Mouse (Mus musculus): Measurements from ENCODE around the gene Nfkb2.
A peak's percentile ranks its signal among the peaks of the same experiment; 100 is the strongest.

Gene Nfkb2

DNA sequence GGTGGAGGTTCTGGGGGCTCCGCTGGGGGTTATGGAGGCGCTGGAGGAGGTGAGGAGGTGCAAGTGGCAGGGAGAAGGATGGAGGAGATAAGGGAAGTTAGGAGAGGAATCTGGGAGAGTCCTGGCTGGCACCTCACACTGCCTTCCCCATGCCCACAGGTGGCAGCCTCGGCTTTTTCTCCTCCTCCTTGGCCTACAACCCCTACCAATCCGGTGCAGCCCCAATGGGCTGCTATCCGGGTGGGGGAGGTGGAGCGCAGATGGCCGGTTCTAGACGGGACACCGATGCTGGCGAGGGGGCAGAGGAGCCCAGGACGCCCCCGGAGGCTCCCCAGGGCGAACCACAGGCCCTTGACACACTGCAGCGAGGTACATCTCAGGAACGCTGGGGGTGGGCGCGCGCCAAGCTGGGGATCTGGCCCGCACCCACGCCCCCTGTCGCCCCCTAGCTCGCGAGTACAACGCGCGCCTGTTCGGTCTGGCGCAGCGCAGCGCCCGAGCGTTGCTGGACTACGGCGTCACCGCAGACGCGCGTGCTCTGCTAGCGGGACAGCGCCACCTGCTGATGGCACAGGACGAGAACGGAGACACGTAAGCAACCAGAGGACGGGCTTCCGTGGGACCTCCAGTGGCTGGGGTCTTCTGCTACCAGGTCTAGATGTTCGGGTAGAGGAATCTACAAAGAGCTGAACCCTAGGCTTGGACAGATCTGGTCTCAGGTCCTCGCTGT is 4.8 kb downstream of the Nfkb2 start:
- peak; percentile 83 for DNase-seq (ENCODE audit: low read depth, low spot score)

DNA sequence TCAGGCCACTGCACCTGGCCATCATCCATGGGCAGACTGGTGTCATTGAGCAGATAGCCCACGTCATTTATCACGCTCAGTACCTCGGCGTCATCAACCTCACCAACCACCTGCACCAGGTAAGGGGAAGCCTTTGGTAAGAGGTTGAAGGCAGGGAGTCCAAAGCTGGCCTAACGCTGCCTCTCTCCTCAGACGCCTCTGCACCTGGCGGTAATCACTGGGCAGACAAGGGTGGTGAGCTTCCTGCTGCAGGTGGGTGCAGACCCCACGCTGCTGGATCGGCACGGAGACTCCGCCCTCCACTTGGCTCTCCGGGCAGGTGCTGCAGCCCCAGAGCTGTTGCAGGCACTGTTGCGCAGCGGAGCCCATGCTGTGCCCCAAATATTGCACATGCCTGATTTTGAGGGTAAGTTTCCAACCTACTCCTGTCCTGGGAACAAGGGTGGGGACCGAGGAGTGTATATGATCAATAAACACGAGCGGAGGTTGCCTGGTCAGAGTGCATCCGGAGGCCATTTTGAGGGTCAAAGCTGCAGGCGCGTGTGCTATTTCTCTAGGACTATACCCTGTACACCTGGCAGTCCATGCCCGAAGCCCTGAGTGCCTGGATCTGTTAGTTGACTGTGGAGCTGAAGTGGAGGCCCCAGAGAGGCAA is 5.7 kb downstream of the Nfkb2 start:
- no peak for DNase-seq (ENCODE audit: low read depth, low spot score)

DNA sequence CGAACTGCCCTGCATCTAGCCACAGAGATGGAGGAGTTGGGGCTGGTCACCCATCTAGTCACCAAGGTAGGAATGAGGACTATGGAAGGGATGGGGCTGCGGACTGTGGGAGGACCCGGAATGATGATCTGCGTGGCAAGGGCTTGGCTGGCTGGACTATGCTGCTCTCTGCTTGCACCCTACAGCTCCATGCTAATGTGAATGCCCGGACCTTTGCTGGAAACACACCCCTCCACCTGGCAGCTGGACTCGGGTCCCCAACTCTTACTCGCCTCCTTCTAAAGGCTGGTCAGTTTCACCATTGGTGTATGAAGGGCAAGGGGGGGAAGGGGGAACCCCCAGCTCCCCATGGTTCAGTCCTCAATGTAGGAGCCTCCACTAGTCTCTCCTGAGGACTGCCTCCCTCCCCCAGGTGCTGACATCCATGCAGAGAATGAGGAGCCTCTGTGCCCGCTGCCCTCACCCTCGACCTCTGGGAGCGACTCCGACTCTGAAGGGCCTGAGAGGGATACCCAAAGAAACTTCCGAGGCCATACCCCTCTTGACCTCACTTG is 6.3 kb downstream of the Nfkb2 start:
- no peak for DNase-seq (ENCODE audit: low read depth, low spot score)

DNA sequence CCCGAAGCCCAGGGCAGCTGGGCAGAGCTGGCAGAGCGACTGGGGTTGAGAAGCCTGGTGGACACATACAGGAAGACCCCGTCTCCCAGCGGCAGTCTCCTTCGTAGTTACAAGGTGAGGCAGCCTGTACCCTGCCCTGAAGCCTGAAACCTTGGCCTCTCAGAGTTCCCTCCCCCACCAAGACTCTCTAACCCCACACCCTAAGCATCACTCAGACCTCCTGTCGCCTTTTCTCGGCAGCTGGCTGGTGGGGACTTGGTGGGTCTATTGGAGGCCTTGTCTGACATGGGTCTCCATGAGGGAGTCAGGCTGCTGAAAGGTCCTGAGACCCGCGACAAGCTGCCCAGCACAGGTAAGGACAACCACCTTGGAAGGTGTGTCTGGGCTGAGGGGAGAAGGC is 7.2 kb downstream of the Nfkb2 start:
- no peak for DNase-seq (ENCODE audit: low read depth, low spot score)

DNA sequence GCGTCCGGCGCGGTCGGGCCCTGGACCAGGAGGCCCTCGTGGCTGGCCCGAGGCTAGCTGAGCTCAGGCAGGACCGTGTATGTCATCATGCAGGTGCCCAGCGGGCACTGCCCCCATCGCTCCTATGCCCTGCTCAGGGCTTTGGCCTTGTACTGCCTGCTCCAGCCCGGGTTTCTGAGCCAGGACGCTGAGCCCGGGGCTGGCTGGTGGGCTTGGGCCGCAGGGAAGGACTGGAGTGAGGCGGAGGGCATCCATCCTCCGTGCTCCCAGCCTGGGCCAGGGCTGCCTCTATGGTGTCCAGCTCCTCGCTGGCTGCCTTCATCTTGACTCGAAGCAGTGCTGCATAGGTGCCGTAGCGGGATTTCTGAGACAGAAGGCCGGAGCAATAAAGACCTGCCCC is 8.4 kb downstream of the Nfkb2 start:
- no peak for DNase-seq (ENCODE audit: low read depth, low spot score)

DNA sequence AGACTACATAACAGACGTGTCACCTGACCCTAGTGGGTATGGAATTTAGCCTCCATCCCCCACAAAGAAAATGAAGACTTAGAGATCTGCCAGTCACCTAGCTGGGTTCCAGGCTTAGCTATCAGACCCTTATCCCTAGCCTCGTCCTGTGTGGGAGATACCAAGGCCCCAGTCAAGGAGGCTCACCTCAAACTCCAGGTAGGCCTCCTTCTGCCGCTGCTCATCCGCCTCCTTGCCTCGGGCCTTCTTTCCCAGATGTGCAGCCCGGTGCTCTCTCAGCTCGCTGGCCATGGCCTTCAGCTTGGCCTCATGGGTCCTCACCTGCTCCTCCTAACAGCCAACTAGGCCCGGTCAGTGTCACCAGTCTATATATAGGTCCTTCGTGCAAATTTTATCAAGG is 9.0 kb downstream of the Nfkb2 start:
- DNase-seq (ENCODE audit: low read depth, low spot score): no peak

DNA sequence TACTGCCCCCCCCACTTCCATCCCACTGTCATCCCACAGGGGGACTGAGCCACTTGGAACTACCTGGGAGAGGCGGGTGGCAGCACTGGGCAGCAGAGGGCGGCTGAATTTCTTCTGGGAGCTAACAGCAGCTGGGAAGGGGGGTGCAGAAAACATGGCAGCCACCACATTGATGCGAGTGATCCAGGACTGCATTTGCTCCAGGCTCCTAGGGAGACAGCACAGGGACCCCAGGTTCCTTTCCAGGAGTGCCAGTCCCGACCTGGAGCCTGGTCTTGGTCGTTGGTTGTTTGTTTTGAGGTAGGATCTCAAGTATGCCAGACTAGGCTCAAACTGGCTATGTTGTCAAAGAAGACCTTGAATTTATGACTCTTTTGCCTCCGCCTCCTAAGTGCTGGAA is 9.5 kb downstream of the Nfkb2 start:
- no peak for DNase-seq (ENCODE audit: low read depth, low spot score)

DNA sequence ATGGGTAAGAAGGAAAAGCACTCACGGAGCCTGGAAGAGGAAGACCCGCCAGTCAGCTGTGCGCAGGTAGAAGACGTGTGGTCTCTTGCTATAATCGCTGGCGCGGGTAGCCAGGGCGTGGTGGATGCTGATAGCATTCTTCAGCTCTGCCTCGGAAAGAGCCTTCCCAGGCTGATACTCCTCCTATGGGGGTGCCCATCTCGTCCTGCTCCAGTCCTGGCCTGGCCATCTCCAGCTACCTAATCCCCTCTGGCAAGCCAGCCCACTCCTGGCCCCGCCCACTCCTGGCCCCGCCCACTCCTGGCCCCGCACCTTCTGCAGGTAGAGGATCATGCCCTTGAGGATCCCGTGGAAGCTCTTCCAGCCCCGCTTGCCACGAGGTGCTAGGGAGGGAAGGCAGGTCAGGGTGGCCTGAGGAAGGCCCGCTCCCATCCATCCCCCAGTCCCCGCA is 10.1 kb downstream of the Nfkb2 start:
- DNase-seq (ENCODE audit: low read depth, low spot score): no peak

DNA sequence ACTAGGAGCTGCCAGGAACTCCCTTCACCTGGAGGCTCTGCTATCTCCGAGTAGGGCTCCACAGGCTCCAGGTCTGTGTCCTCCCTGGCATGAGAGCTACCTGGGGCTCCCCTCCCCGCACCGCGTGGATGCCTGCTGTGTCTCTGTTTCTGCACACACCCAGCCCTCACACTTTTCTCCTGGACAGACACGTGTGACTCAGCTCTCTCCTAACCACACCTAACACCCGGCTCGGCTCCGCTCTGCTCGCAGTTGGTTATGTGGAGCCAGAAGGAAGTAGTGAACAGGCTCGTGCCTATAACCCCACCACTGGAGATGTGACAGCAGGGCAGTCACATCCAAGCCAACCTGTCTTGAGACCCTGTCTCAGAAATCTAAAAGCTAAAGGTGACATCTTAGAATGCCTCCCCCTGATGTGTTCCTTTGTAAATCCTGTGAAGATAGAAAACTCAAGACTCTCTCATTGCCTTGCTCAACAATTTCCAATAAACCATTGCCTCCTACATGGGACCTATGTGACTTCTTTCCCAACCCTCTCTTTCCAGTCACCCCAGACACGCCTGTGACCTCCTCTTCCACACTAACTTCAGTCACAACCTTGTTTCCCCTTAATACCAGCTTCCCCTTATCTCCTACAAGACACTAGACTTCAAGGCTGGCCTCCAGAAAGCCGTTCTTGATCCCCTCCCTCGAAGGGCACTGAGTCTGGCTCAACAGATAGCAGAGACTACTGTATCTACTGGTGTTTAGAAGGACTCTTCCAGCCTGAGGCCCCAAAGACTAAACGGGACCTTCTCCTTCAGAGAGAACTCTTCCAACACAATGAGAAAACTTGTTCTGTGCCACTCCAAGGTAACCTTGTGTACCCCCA is 11.0 kb downstream of the Nfkb2 start:
- DNase-seq (ENCODE audit: low read depth, low spot score): no peak

DNA sequence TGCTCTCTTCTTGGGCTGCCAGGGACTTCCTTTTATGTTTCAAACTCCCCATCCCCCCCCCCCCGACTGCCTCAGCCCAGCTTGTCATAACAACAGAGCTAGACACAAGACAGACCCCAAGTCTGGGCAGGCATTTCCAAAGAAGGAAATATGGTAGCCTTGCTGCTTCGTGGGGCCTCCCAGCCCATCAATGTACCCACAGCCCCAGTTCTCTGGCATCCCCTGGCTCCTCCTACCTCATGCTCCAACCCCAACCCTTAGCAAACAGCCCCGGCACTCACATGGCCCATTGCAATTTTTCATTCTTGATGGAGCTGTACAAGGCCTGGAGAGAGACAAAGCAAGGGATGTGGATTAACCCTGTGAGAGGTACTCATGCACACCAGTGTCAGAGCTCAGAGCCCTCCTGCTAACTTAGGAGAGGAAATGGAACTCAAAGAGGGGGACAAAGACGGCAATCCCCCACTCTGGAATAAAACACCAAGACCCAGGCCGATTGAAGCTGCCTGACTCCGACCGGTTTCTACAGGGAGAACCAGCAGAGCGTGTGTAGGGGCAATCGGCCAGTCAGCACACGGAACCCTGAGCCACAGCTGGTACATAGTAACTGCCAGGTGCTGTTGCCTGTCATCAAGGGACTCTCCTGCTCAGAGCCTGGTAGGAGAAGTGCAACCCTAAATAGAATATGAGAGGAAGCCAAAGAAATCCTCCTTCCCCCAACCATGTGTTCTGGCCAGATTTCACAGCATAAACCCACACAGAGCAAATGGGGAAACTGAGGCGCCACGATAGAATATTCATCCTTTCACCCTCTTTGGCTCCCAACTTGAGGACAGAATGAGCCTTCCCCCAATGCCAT is 11.9 kb downstream of the Nfkb2 start:
- DNase-seq (ENCODE audit: low read depth, low spot score): no peak

DNA sequence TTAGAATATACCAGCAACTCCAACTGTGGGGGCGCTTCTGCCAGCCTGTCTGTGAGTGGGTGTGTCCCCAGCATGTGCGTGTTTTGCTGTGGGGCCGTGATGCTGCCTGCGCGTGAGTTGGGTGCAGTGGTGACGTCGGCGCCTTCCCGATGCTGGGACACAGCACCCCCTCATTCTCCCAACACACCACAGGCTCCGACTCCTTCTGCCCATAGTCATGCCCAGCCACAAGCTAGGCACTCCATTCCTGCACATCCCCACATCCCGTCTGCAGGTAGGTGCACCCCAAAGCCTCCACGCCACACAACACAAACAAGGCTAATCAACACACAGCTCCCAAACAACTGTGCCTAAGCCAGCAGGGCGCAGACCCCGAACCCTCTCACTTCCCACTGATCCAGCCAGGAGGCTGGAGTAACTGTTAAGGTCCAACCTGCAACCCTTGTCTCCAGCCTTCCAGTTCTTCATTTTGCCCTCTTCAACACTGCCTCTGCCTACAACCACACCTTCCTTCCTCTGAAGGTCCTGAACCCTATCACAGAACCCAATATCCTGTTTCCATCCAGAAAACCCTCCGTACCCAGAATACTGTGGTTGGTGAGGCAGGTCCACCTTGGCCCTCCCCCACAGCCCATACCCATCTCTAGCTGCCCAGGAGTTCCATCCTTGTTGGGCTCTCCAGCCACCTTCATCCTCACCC is 12.9 kb downstream of the Nfkb2 start:
- DNase-seq (ENCODE audit: low read depth, low spot score): no peak

DNA sequence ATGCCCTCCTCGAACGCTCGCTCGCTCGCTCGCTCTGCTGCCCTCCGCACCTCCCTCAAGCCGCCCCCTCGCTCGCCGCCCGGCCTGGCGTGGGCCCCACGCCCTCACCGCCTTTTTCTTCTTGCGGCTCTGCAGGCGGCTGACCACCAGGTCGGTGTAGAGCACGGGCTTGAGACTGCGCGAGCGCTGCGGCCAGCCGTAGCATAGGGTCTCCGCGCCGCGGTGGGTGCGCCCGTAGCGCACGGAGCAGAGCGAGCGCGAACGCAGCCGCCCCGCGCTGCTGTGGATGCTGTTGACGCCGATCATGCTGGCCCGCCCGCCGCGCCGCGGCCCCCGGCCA is 13.4 kb downstream of the Nfkb2 start:
- DNase-seq (ENCODE audit: low read depth, low spot score): no peak

DNA sequence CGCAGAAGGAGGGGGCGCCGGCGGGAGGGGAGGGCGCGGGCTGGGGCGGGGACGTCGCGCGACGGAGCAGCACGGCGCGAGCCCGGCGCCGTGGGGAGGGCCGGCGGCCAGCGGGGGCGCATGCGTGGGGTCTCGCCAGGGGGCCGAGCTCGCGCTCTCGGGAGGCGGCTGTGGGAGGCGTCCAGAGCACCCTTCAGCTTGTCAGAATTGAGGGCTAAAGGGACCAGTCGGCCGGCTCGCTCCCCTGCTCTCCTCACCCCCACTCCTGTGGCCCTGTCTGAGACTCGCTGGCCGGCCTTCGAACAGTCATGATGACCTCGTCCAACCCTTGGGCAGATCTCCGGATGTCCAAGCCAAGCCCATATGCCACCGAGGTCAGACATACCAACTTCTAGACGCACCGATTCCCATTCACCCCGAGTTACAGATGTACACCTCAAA is 13.9 kb downstream of the Nfkb2 start:
- no peak for DNase-seq (ENCODE audit: low read depth, low spot score)

DNA sequence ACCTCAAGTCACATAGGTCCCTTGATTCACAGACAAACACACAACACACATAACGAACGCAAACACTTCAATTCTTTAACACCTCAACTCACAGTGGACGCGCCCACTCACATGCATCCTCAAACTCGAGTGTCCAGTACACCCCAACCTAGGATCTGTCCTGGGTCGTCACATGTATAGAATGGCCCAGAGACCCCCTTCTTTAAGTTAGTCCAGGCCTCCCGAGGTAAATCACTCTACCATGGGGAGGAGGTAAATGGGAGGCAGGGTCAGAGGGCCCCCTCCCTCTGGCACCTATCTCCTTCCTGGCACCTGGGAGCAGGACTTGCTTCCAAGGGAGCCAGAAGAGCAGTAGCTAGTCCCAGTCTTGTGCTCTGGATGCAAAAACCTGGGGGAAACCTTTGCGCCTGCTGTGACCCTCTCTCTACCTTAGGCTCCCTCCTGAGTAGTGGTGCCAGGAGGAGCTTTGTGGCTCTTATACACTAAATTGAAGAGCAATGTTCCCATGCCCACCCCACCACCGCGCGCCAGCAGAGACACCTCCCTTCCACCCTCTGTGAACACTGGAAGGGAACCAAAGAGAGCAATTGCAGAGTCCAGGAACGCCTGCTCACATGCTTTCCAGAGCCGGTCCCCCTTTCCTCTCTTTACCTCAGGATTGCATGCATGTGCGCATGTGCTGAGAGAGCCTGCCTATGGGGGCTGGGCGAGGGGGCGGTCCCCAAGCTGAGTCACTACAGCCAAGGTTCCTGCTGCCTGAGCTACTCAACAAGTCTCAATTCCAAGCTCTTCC is 14.7 kb downstream of the Nfkb2 start:
- DNase-seq (ENCODE audit: low read depth, low spot score): no peak

DNA sequence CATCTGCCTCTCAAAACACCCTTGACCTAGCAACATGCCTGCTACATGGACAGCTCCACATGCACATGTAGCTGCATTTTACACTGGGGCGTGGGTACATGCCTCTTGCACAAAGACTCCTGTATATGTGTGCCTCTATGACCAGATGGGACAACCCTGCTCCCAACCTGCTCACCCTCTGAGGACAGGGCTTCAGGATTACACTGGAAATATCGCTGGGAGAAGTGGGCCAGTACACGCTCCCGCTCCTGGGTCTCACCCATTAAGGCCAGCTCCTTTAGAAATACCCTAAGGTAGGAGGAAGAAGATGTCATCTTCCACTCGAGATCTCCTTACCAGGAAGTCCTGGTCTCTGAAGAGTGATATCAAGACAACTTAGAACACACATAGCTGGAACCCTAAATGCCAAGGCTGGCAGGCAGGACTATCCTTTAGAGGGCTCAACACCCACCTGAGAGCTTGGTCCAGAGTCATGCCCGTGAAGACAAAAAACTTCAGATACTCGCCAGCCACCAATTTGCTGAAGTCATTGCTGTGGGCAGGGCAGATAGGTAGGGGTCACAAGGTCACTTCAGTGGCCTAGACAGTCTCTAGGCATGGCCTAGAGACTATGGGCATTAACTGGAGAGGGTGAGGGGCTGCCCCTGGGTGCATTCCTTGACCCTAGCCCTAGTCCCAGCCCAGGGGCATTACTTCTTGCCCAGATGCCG is 16.1 kb downstream of the Nfkb2 start:
- DNase-seq (ENCODE audit: low read depth, low spot score): no peak

DNA sequence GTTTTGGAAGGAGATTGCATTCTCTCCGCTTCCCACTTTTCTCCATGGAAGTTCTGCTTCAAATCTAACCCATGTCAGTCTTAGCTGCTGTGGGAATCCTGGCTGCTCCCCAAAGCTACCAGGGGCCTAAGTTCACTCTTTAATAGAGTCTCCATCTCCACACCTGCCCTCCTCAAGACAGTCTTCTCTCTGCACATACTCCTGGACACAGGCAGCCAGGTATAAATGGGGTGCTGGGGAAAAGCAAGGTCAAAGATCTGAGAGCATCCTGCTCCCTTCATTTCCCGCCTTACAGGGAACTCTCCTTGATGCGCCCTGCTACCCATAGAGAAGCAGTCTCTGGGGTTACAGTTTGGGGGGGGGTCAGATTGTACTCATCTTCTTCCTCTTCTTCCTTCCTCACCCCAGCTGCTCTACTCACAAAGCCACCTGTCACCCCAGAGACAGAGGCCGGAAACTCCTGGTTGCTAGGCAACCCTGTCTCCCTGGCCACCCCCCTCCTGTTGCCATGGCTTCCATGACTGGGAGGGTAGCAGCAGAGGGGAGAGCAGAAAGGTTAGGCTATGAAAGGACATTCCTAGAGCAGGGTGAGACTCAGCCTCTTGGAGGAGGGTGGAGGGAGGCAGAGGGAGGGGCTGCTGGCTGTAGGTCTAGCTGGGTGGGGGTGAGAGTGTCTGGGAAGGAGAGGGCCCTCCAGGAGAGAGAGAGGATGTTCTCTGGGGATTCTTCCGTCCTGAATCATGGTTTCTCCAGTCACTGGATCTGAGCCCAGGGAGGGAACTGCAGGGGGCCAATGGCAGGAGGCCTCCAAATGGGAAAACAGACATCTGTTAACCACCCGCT is 17.2 kb downstream of the Nfkb2 start:
- no peak for DNase-seq (ENCODE audit: low read depth, low spot score)

DNA sequence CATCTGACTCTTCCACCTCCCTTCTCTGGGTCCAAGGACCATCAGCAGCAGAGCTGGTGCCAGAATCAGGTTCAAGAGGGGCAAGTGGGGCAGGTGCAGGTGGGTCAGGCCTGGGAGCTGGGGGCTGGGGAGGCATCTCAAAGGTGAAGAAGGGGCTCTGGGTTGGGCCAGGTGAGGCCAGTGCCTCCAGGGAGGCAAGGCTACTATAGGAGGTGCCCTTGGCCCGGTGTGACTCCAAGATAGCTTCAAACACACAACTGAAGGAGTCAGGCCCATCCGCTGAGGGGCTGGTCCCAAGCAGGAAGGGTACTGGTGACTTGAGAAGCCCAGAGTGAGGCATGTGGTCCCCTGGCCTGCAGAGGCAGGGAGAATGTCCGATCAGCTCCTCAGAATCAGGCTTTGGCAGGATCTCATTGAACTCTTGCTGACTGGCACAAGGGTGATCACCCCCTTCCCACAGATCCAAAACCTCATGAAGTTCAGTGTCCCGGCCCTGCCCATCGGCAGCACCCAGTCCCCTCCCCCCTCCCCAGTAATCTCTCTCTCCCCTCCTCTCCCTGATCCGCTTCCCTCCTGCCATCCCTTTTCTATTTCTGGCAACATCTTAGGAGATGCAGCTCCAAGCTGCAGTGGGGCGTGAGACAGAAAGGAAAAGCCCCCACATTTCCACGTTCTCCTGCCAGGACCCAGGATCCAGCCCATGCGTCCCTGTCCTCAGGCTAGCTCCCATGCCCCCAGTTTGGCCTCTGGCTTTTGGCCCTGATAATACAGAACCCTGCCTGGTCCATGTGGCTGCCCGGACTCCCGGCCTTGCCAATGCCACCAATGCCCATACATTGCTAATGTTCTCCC is 18.2 kb downstream of the Nfkb2 start:
- DNase-seq (ENCODE audit: low read depth, low spot score): no peak

All from retina, postnatal 7 days (tissue).